In the genomic region with DNA sequence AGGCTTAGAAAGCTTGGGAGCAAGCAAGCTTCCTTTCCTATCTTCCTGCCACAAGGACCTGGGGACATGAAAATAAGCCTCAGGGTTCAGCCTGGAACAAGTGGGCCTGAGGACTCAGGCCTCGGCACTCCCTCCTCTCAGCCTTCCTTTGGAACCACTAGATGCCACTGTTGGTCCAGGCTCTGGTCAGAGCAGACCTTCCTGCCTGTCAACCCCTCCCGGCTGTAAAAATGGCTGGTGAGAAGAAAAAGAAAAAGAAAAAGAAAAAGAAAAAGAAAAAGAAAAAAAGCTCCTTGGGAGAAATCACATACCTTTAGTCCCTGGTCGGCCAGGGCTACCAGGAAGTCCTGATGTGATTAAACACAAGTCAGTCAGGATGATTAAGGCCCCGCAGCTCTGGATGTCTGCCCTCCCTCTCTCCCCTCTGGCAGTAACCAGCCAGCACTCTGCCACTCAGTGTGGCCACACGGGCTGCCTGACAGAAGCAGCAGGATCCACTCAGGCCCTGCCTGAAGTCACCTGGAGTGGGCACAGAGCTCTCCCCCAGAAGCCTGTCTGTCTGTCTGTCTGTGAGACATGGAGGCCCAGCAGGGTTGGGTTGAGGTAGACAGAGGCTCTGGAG, we compare ENCODE assay signal across 8 mouse cellular contexts. TPM values are rescaled to one million over a fixed set of nuclear protein-coding genes. Genes with fewer than 3 reads are reported as not detected.
DNase-seq lines count a peak whose midpoint lies in the region; ATAC-seq and TF ChIP-seq lines count a peak whose summit lies in the region.

No protein-coding gene starts in this region.

- 32% methylated on average over 5 of the region's 5 CpGs for WGBS in thymus, adult 2 months
- WGBS in intestine, embryonic 16.5 days, result 13% methylated on average over 5 of the region's 5 CpGs
- 8% methylated on average over 5 of the region's 5 CpGs for WGBS in limb, embryonic 13.5 days

- no peaks in the 10 kb centered on the region for H3K9me3 ChIP-seq in intestine, embryonic 16.5 days (ENCODE audit: control insufficient read depth, low read length)
- no peaks in the 10 kb centered on the region for H3K9me3 ChIP-seq in limb, embryonic 13.5 days

- no peak for DNase-seq in thymus, adult 2 months
- DNase-seq in thymus, adult 18-20 months, result no peak
- peak; percentile 56 for DNase-seq in cerebellum, postnatal 36 days
- DNase-seq in gastrocnemius, postnatal 10 days, result peak; percentile 55
- peak; percentile 40 for DNase-seq in naive thymus-derived CD4-positive, alpha-beta T cell, adult 2 months (ENCODE audit: low read depth)
- DNase-seq in urinary bladder, postnatal 25 days (ENCODE audit: low spot score), result peak; percentile 30

- H3K36me3 ChIP-seq in thymus, adult 2 months (ENCODE audit: control insufficient read depth, insufficient read depth, low read length), result no peaks in the 10 kb centered on the region
- no peaks in the 10 kb centered on the region for H3K36me3 ChIP-seq in intestine, embryonic 16.5 days (ENCODE audit: control insufficient read depth, insufficient read depth, low read length)
- H3K36me3 ChIP-seq in limb, embryonic 13.5 days, result no peaks in the 10 kb centered on the region

- TF ChIP-seq CTCF in thymus, adult 2 months (IDR thresholded peaks at IDR 0.05; ENCODE audit: borderline replicate concordance, control insufficient read depth, extremely low read depth, insufficient read depth, low read length, poor library complexity), result 0 out of 2 replicates have a peak, but pooled peaks have one; percentile 15

- TF ChIP-seq POLR2A in thymus, adult 2 months (IDR thresholded peaks at IDR 0.05; ENCODE audit: control insufficient read depth, extremely low read depth, insufficient read depth, low read length, poor library complexity), result no peak

- ATAC-seq in intestine, embryonic 16.5 days, result peak; percentile 83
- peak; percentile 91 for ATAC-seq in limb, embryonic 13.5 days (ENCODE audit: low FRiP score, low read depth)

- no peak overlapping the region for H3K4me2 ChIP-seq in intestine, embryonic 16.5 days (ENCODE audit: low read depth, low read length)
- 0 out of 2 replicates have a peak overlapping the region, but pooled peaks have one; percentile 19 for H3K4me2 ChIP-seq in limb, embryonic 13.5 days (replicated peaks)

- no peaks in the 10 kb centered on the region for H3K27me3 ChIP-seq in thymus, adult 2 months (ENCODE audit: control insufficient read depth, insufficient read depth, low read length)
- H3K27me3 ChIP-seq in intestine, embryonic 16.5 days (replicated peaks; ENCODE audit: control insufficient read depth, insufficient read depth, low read length), result no peaks in the 10 kb centered on the region
- H3K27me3 ChIP-seq in limb, embryonic 13.5 days, result no peaks in the 10 kb centered on the region

- no peaks in the 10 kb centered on the region for H3K4me1 ChIP-seq in thymus, adult 2 months (replicated peaks; ENCODE audit: control insufficient read depth, insufficient read depth, low read length)
- H3K4me1 ChIP-seq in intestine, embryonic 16.5 days (ENCODE audit: control insufficient read depth, insufficient read depth, low read length), result peaks cover 4% of the 10 kb centered on the region
- H3K4me1 ChIP-seq in limb, embryonic 13.5 days, result peaks cover 13% of the 10 kb centered on the region

- peak overlapping the region; percentile 57 for H3K9ac ChIP-seq in intestine, embryonic 16.5 days (ENCODE audit: low read depth, low read length)
- peak overlapping the region; percentile 43 for H3K9ac ChIP-seq in limb, embryonic 13.5 days

- no peak overlapping the region for H3K27ac ChIP-seq in thymus, adult 2 months (ENCODE audit: control insufficient read depth, insufficient read depth, low read length)
- peak overlapping the region; percentile 49; the same call in 1 of the 2 replicates for H3K27ac ChIP-seq in intestine, embryonic 16.5 days (ENCODE audit: low read length)
- H3K27ac ChIP-seq in limb, embryonic 13.5 days, result peak overlapping the region; percentile 56

- no peak overlapping the region for H3K4me3 ChIP-seq in thymus, adult 2 months (ENCODE audit: control insufficient read depth, insufficient read depth, low read length)
- H3K4me3 ChIP-seq in intestine, embryonic 16.5 days (ENCODE audit: low read length), result no peak overlapping the region
- H3K4me3 ChIP-seq in limb, embryonic 13.5 days, result no peak overlapping the region

RNA-seq across cellular contexts. Expression of gene Col17a1, which starts 32.9 kb away (rescaled TPM):
- polyA plus RNA-seq in thymus, adult 2 months (2012; rRNA removed), result 3.7 and 3.9 TPM in 2 replicates
- 1 to 10 TPM in 1 of 2 experiments, under 1 TPM in 1; 0.65 to 1.3 TPM for total RNA-seq in gastrocnemius, postnatal 10 days (2021)
- 0.42 and 0.58 TPM in 2 replicates for polyA plus RNA-seq in intestine, embryonic 16.5 days (2015; fragmentation: Nextera tagmentation; extraction: Ambion mirVana)
- 10.2 and 12.4 TPM in 2 replicates for polyA plus RNA-seq in limb, embryonic 13.5 days (2015; fragmentation: Nextera tagmentation; extraction: Ambion mirVana)

Comparison
In these comparisons a context has a peak if more than half of its experiments do, and no peak if none do; other contexts are left out.
1. DNase-seq: peak in cerebellum, postnatal 36 days (2 of 2), gastrocnemius, postnatal 10 days (single experiment), naive thymus-derived CD4-positive, alpha-beta T cell, adult 2 months (single experiment) and urinary bladder, postnatal 25 days (single experiment); none in thymus, adult 2 months (single experiment) and thymus, adult 18-20 months (0 of 2).